Comparison of ENCODE assay signal across 8 mouse cellular contexts in genomic region chr12:100337351-100338018, GRCm38 (mm10).
DNase-seq lines count a peak whose midpoint lies in the region; ATAC-seq lines count a peak whose summit lies in the region.

No protein-coding gene starts in this region.

- peak; percentile 62; the same call in 1 of the 2 replicates for ATAC-seq in embryonic facial prominence, embryonic 14.5 days (ENCODE audit: low read depth)
- no peak for ATAC-seq in heart, embryonic 11.5 days (replicated peaks; ENCODE audit: insufficient number of reproducible peaks, low FRiP score, low TSS enrichment)
- no peak for ATAC-seq in megakaryocyte, adult 5-6 weeks (ENCODE audit: poor library complexity, severe bottlenecking)

- H3K27me3 ChIP-seq in embryonic facial prominence, embryonic 14.5 days (replicated peaks; ENCODE audit: control insufficient read depth, insufficient read depth, low read length), result no peaks in the 10 kb centered on the region
- no peaks in the 10 kb centered on the region for H3K27me3 ChIP-seq in heart, embryonic 11.5 days (ENCODE audit: control insufficient read depth, insufficient read depth, low read length)

- 0 out of 2 replicates have a peak, but pooled peaks cover 3% of the 10 kb centered on the region for H3K36me3 ChIP-seq in embryonic facial prominence, embryonic 14.5 days (ENCODE audit: control insufficient read depth, insufficient read depth, low read length)
- H3K36me3 ChIP-seq in heart, embryonic 11.5 days (ENCODE audit: control insufficient read depth, insufficient read depth, low read length), result no peaks in the 10 kb centered on the region

- no peak overlapping the region for H3K4me3 ChIP-seq in embryonic facial prominence, embryonic 14.5 days (ENCODE audit: low read depth, low read length)
- no peak overlapping the region for H3K4me3 ChIP-seq in heart, embryonic 11.5 days (ENCODE audit: low read depth, low read length)

- no peaks in the 10 kb centered on the region for H3K9me3 ChIP-seq in embryonic facial prominence, embryonic 14.5 days (ENCODE audit: control insufficient read depth, low read length)
- H3K9me3 ChIP-seq in heart, embryonic 11.5 days (replicated peaks; ENCODE audit: control insufficient read depth, low read length), result no peaks in the 10 kb centered on the region

- peak; percentile 32 for DNase-seq in 416B (ENCODE audit: low read depth)
- DNase-seq in ES-CJ7 (ENCODE audit: low read depth, low spot score), result peak; percentile 87
- DNase-seq in embryonic facial prominence, embryonic 14.5 days (ENCODE audit: low spot score), result peak; percentile 47
- peak; percentile 53 for DNase-seq in lung, postnatal 36 days
- no peak for DNase-seq in urinary bladder, adult 2 months (ENCODE audit: low spot score)
- DNase-seq in spleen, postnatal 10 days (ENCODE audit: low spot score in 2 of 2), result no peak

- WGBS in embryonic facial prominence, embryonic 14.5 days, result 64% methylated on average over 5 of the region's 5 CpGs
- 67% methylated on average over 5 of the region's 5 CpGs for WGBS in heart, embryonic 11.5 days (ENCODE audit: insufficient replicate concordance)

- no peak overlapping the region for H3K4me2 ChIP-seq in embryonic facial prominence, embryonic 14.5 days (ENCODE audit: low read depth, low read length)
- H3K4me2 ChIP-seq in heart, embryonic 11.5 days, result no peak overlapping the region

- no peak overlapping the region for H3K9ac ChIP-seq in embryonic facial prominence, embryonic 14.5 days (ENCODE audit: low read depth, low read length)
- H3K9ac ChIP-seq in heart, embryonic 11.5 days (ENCODE audit: low read depth, low read length), result no peak overlapping the region

- H3K4me1 ChIP-seq in embryonic facial prominence, embryonic 14.5 days (ENCODE audit: control insufficient read depth, insufficient read depth, low read length), result no peaks in the 10 kb centered on the region
- H3K4me1 ChIP-seq in heart, embryonic 11.5 days (ENCODE audit: control insufficient read depth, insufficient read depth, low read length), result no peaks in the 10 kb centered on the region

- H3K27ac ChIP-seq in embryonic facial prominence, embryonic 14.5 days (replicated peaks; ENCODE audit: low read depth, low read length), result no peak overlapping the region
- no peak overlapping the region for H3K27ac ChIP-seq in heart, embryonic 11.5 days (ENCODE audit: low read depth, low read length)

Comparison
In these comparisons a context has a peak if more than half of its experiments do, and no peak if none do; other contexts are left out.
1. DNase-seq: peak in 416B (single experiment), ES-CJ7 (single experiment), embryonic facial prominence, embryonic 14.5 days (single experiment) and lung, postnatal 36 days (single experiment); none in urinary bladder, adult 2 months (single experiment) and spleen, postnatal 10 days (0 of 2).